Mouse (Mus musculus) cerebellum, adult 9-11 months (tissue): ENCODE data around the gene Sebox.
A peak's percentile ranks its signal among the peaks of the same experiment; 100 is the strongest.
"Not testable (repeated sequence)": the region's sequence is repeated elsewhere in the genome, so short reads cannot be mapped to it uniquely, and the experiment has no call there.

Source experiments
- DNase-seq: peaks from one replicate; pipeline ENCODE4 v3.0.0; 2022

The Sebox gene

DNA sequence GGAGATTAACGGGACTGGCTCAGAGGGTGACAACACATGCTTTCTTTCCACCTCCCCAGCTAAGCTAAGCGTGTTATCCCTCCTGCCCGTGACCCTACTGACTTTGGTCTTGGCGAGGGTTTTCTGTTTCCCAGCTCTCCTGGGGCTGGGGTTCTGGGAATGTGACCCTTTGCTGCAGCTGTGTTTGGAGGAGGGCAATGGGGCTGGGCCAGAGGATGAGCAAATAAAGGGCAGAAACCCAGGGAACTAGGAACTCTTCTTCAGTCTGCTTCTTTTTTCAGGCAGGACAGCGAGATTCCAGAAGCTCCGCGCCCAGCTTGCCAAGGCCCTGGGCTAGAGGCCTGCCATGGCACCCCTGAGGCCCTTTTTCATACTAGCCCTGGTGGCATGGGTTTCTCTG lies 4.2 kb upstream of the Sebox start, which contains the start of gene Vtn:
Gene Vtn (plus strand): TSS at position 88 of the 400 bp plus-strand sequence.
- peak; percentile 60 for DNase-seq

- peak; percentile 53 for DNase-seq
These were observed 3.7 kb upstream of the Sebox start for GRCm38 (mm10) chr11:78499543-78499942.

DNA sequence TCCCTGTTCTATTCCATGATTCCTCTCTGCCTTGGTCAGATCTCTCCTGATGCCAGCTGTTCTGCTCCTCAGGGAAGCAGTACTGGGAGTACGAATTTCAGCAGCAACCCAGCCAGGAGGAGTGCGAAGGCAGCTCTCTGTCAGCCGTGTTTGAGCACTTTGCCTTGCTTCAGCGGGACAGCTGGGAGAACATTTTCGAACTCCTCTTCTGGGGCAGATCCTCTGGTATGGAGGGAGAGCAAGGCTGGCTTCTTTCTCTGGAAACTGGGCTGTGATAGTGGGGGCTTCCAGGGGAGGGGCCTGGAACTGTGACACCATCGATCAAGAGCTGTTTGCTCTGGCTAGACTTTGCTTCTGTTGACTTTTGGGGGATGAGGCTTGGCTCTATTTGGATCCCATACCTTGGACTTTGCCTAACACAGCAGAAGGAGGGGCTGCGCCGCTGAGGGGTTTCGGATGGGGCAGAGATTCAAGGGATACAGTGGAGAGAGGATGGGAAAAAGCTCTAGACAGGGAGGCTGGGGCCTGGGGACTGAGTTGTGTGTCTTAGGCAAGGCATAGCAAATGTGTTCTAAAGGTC lies 2.5 kb upstream of the Sebox start:
- DNase-seq: peak; percentile 42

GRCm38 (mm10) chr11:78501529-78501928 lies 1.7 kb upstream of the Sebox start:
- DNase-seq: peak; percentile 55

GRCm38 (mm10) chr11:78505430-78505829 lies 2.2 kb downstream of the Sebox start:
- DNase-seq: no peak

GRCm38 (mm10) chr11:78509148-78509547 lies 5.9 kb downstream of the Sebox start:
- no peak for DNase-seq

DNA sequence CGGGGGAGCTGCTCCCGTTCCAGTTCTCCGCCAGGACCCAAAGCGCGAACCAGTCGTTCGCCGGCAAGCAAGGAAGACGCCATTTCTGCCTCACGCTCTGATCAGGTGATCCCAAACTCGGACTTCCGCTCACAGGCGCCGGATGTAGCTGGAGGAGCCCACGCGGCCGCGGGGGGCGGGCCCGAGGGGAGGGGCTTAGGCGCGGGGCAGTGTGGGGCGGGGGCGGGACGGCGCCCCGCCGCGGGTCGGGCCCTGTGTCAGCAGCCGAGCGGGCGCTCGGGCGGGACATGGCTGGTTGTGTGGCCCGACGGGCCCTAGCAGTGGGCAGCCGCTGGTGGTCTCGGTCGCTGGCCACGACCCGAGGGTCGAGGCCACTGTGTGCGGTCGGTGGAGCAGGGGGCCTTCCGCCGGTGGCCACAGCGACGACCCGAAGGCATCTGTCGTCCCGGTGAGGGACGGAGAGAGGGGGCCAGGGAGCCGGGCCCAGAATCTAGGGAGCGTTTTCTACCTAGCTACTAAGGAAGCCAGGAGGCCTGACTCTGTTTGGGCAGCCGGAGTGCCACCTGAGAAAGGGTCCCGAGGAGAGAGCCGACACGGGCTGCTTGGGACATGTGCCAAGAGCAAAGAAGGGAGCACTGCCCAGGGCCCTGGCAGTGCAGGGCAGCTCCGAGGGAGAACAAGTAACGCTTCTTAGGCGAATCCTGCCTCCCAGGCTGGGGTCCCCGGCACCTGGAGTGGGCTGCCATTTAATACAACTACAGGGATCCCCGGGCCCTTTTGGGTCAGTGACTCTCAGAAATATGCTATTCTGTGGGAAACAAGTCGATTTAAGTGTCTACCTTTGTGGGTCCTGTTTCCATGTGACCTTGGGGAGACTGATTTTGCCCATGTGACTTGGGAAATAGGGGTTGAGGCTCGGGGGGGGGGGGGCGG lies 9.0 kb downstream of the Sebox start, which contains the start of the genes Tmem199 and Poldip2:
Gene Tmem199 (minus strand): TSS at position 148 of the 933 bp plus-strand sequence.
Gene Poldip2 (plus strand): TSS at position 169 of the 933 bp plus-strand sequence.
- peak; percentile 90 for DNase-seq

- DNase-seq: no peak
These were observed 10.0 kb downstream of the Sebox start for GRCm38 (mm10) chr11:78513106-78513790.

DNA sequence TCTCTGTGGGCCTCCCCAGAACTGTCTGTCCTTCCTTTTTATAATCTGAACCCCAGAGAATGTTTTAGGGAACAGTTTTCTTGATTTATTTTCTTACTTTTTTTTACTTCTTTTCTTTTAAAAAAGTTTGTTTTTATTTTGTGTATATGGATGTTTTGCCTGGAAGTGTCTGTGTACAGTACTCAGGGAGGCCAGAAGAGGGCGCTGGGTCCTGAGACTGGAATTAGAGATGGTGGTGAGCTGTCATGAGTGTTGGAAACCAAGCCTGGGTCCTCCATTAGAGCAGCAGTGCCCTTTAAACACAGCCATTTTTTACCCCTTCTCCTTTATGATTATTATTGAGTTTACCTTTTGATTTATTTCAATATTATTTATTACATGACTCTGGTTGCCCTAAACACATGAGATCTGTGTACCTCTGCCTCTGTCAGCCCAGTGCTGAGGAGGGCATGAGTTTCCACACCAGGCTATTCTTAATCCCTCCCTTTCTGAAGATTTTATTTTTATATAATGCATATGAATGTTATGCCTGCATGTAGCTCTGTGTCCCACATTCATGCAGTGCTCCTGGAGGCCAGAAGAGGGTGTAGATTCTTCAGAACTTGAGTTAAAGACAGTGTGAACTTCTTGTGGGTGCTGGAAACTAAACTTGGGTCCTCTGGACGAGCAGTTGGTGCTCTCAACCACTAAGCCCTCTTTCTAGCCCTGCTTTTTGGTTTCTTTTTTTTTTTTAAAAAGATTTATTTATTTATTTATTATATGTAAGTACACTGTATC lies 12.5 kb downstream of the Sebox start:
- DNase-seq: no peak

DNA sequence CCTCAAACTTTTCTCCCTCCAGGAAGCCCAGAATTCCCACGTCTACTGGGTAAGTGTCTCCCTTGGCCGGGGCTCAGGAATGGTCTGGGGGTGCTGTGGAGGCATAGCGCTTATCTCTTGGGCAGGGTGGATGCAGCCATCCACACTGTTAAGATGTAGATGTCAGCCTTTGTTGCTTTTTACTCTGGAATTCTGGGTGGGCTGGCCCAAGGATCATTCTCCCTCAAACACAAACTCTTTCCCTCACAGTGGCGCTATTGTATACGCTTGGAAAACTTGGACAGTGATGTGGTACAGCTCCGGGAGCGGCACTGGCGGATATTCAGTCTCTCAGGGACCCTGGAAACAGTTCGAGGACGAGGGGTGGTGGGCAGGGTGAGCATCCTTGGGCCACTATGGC lies 15.7 kb downstream of the Sebox start:
- no peak for DNase-seq

GRCm38 (mm10) chr11:78521880-78522279 lies 18.6 kb downstream of the Sebox start:
- no peak for DNase-seq

DNA sequence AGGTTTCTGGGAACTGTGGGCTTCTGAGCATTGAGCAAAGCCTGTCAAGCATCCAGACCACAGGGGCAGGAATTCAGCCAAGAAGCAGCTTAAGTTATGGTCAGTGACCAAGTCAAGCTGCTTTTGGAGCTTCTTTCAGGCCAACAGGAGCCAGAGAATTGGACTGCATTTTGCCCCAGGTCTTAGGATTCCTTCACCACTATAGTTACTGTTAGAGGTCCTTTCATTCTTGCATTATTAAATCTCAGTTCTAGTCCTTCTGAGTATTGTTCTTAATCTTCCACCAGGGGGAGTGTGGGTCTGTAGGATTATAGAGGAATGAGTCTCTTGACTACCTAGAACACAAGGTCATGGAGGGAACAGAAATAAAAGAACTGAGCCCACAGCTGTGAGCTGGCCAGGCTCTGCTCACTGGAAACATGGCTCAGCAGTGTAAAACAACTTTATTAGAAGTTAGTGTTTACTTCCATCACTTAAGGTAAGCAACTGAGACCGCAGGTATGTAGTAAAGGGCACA lies 19.3 kb downstream of the Sebox start:
- DNase-seq: no peak

GRCm38 (mm10) chr11:78523241-78523955 lies 20.2 kb downstream of the Sebox start:
- no peak for DNase-seq

- DNase-seq: no peak
These were observed 21.6 kb downstream of the Sebox start for GRCm38 (mm10) chr11:78524838-78525237.

DNA sequence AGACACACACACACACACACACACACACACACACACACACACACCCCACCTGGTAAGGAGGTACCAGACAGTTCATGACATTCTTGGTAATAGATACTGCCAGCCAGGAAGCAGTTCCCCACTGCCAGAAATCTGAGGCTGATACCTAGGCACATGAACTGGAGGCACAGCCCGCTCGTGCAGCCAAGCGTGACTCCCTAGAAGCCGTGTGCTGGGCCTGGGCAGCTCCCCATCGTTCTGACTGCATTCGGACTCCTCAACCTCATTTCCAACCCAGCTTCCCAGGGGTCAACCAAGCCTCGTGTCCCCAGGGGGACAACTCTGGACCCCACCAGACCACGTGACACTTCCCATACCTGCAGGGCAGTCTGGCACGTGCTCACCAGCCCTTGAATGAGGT lies 25.5 kb downstream of the Sebox start:
- DNase-seq: no peak

DNA sequence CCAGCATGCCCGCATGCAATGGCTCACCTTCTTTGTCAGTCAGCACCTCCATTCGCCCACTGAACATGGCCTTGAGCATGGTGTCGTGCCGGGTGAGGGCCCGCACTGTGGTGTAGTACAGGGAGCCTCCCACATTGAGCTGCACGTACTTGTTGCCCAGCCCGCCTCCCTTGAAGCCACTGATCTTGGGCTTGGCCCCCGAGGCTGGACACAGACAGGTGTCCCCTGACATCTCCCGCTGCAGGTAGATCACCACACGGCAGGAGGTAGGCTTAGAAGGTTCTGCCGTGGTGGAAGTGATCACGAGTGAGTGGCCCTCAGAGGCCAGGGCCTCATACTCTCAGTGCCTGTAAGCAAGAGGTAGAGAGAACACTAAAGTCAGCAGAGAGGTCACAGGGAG lies 26.8 kb downstream of the Sebox start:
- DNase-seq: no peak

DNA sequence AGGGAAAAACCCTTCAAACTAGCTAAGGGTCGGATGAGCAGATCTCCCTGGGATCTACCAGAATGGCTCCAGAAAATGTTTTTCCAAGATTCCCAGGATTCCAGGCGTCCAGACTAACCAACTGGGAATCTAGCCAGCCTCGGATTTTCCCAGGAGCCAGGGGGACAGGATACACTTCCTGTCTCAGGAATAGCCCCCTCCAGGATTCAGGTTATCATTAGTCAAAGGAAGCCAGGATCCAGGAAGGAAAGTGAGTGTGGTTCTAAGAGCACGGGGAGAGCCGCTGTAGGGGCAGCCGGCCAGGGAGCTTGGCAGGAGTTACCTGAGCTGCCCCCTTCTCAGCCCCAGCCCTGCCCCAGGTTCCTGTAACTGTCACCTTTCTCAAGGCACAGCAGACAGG lies 27.8 kb downstream of the Sebox start:
- no peak for DNase-seq

DNA sequence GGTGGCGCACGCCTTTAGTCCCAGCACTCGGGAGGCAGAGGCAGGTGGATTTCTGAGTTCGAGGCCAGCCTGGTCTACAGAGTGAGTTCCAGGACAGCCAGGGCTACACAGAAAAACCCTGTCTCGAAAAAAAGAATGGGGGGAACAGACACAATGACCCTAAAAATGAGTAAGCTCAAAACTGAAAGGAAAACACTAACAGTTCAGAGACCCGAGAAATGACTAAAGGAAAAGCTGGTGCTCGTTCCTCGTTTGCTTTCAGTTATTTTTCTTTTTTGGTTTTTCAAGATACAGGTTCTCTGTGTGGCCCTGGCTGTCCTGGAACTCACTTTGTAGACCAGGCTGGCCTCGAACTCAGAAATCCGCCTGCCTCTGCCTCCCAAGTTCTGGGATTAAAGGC lies 28.3 kb downstream of the Sebox start:
- not testable (repeated sequence) for DNase-seq

DNA sequence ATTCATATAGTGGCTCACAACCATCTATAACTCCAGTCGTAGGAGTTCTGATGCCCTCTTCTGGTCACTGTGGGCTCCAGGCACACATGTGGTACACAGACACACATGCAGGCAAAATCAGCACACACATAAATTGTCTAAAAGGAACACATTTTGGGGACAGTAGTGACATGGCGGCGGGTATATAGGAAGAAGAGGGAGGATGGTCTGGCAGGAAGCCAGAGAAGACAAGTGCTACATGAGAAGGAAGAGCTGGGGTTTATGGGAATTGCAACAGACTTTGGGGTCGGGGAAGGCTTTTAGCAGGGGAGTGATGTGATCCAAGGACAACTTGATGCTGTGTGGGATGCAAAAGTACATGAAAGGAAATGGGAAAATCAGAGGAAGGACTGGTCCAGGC lies 31.3 kb downstream of the Sebox start:
- no peak for DNase-seq

GRCm38 (mm10) chr11:78535376-78536079 lies 32.3 kb downstream of the Sebox start:
- peak; percentile 60 for DNase-seq

GRCm38 (mm10) chr11:78536080-78536689 lies 32.9 kb downstream of the Sebox start, which contains the start of the genes Tnfaip1 and Ift20:
Gene Tnfaip1 (minus strand): TSS chr11:78536332.
Gene Ift20 (plus strand): TSS chr11:78536361.
- DNase-seq: peak; percentile 98
